Mouse (Mus musculus) E14TG2a.4 (cell line): ENCODE data around the gene Setdb1.
"Not testable (repeated sequence)": the region's sequence is repeated elsewhere in the genome, so short reads cannot be mapped to it uniquely, and the experiment has no call there.

Source experiments
- H3K27me3 ChIP-seq: 2 replicates; pipeline ENCODE4 v1.6.1; 2014; ENCODE audit warnings: low read length, control low read depth; ENCODE audit not compliant: insufficient read depth
- H3K36me3 ChIP-seq: 2 replicates; pipeline ENCODE4 v1.6.1; 2014; ENCODE audit warnings: low read length, control low read depth; ENCODE audit not compliant: insufficient read depth
- H3K4me1 ChIP-seq: replicated peaks from 2 replicates; pipeline ENCODE4 v1.6.1; 2014; ENCODE audit warnings: low read depth, low read length, control low read depth
- H3K4me3 ChIP-seq: replicated peaks from 2 replicates; pipeline ENCODE4 v1.5.1; 2014; ENCODE audit warnings: mild to moderate bottlenecking, low read length
- H3K9me3 ChIP-seq: 2 replicates; pipeline ENCODE4 v1.6.1; 2014; ENCODE audit warnings: low read length, control low read depth
- CTCF ChIP-seq: conservative IDR thresholded peaks from 2 replicates; pipeline ENCODE4 v1.5.1; 2014; ENCODE audit warnings: low read length
- NANOG ChIP-seq: IDR thresholded peaks from 2 replicates; pipeline ENCODE4 v1.6.1; 2014; ENCODE audit warnings: borderline replicate concordance, low read length, mixed read lengths
- POU5F1 ChIP-seq: IDR thresholded peaks from 2 replicates; pipeline ENCODE4 v1.6.1; 2014; ENCODE audit warnings: low read length, borderline replicate concordance

Setdb1 gene

DNA sequence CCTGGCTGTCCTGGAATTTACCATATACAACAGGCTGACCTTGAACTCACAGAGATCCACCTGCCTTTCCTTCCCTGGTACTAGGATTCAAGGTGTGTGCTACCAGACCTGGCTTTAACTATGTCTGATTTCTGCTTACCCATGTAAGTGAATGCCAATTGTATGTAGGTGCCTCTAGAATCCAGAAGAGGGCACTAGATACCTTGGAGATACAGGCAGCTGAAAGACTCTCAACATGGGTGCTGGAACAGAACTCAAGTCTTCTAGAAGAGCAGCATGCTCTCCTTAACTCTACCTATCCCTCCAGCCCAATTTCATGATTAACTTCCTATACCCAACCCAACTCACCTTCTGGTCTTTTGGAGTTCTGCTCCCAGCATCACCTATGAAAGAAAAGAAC is 7.5 kb downstream of the Setdb1 start:
- Histone ChIP-seq H3K9me3 (no peaks in the 10 kb centered on the region), H3K36me3 (peaks cover 90% of the 10 kb centered on the region), H3K4me1 (peaks cover 40% of the 10 kb centered on the region), H3K27me3 (no peaks in the 10 kb centered on the region), H3K4me3 (no peak overlapping the region)
- TF ChIP-seq POU5F1, result no peak
- peak; percentile 52 for TF ChIP-seq CTCF

- peaks cover 46% of the 10 kb centered on the region for H3K4me1 ChIP-seq
- H3K9me3 ChIP-seq, H3K4me3 ChIP-seq, H3K27me3 ChIP-seq: not testable (repeated sequence)
- peaks cover 89% of the 10 kb centered on the region for H3K36me3 ChIP-seq
- peak; percentile 7; the same call in 1 of the 2 replicates for TF ChIP-seq CTCF
Measured at GRCm38 (mm10) chr3:95348343-95348742, 8.7 kb downstream of the Setdb1 start.

DNA sequence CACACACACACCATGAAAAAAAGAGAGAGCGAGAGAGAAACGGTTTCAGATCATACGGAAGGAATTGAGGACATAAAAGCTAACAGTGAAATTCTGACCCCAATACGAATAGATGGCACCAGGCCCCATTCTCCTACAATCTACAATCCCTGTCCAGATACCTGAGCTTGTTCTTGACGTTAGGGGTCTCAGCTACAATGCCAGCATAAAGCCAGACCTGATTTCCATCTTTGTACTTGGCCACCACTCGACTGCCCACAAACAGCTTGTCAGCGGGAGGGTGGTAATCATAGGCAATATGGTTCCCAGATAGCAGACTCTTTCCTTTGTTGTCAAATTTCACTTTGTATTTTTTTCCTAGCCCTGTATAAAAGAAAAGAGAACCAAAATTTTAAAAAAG is 10.5 kb downstream of the Setdb1 start:
- peaks cover 90% of the 10 kb centered on the region for H3K36me3 ChIP-seq
- no peak for TF ChIP-seq NANOG
- no peak for TF ChIP-seq CTCF
- TF ChIP-seq POU5F1, result no peak
- no peak overlapping the region for H3K4me3 ChIP-seq
- peaks cover 58% of the 10 kb centered on the region for H3K4me1 ChIP-seq
- H3K9me3 ChIP-seq, result no peaks in the 10 kb centered on the region
- no peaks in the 10 kb centered on the region for H3K27me3 ChIP-seq

GRCm38 (mm10) chr3:95343356-95344000 is 13.5 kb downstream of the Setdb1 start:
- H3K36me3 ChIP-seq, result peaks cover 92% of the 10 kb centered on the region
- not testable (repeated sequence) for H3K4me3 ChIP-seq, H3K9me3 ChIP-seq, H3K27me3 ChIP-seq
- H3K4me1 ChIP-seq, result peaks cover 88% of the 10 kb centered on the region

DNA sequence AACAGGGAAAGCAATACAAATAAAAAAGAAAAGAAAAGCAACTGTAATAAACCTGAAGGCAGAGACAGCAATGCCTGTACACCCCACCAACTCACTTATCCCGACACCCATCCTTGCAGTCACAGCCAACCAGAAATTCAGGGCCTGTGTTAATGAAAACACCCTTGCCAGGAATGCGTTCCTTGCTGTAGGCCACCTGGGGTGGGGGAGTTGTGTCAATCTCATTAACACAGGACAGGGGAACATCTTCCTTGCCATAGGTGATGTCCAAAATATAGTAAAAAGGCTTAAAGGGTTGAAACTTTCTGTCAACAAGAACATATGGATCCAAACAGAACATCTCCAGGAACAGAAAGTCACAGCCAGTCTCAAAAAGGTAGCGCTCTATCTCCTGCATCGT is 18.8 kb downstream of the Setdb1 start:
- Histone ChIP-seq H3K36me3 (peaks cover 100% of the 10 kb centered on the region), H3K4me1 (peaks cover 67% of the 10 kb centered on the region), H3K9me3 (no peaks in the 10 kb centered on the region), H3K27me3 (no peaks in the 10 kb centered on the region), H3K4me3 (no peak overlapping the region)
- no peak for TF ChIP-seq POU5F1
- no peak for TF ChIP-seq NANOG

DNA sequence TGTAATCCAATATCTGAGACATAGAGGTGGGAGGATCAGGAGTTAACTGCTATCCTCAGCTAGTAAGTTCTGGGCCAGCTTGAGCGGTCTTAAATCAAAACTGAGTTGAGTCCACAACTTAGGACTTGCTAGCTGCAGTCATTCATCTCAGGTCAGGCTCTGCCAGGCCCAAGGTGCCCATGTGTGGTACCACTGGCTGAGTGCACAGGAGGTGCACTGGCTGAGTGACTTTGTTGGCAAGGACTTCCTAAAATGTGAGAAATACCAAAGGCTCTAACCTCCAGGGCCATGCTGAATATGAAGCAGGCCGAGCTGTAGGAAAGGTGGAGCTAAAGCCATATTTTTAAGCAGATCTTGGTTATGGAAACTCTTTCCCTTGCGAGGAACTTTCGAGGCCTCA is 19.7 kb downstream of the Setdb1 start:
- H3K4me1 ChIP-seq, result peaks cover 57% of the 10 kb centered on the region
- TF ChIP-seq POU5F1, result no peak
- no peak for TF ChIP-seq CTCF
- TF ChIP-seq NANOG, result no peak
- H3K36me3 ChIP-seq, result peaks cover 100% of the 10 kb centered on the region
- H3K9me3 ChIP-seq, result no peaks in the 10 kb centered on the region
- H3K27me3 ChIP-seq, result no peaks in the 10 kb centered on the region
- H3K4me3 ChIP-seq, result no peak overlapping the region

DNA sequence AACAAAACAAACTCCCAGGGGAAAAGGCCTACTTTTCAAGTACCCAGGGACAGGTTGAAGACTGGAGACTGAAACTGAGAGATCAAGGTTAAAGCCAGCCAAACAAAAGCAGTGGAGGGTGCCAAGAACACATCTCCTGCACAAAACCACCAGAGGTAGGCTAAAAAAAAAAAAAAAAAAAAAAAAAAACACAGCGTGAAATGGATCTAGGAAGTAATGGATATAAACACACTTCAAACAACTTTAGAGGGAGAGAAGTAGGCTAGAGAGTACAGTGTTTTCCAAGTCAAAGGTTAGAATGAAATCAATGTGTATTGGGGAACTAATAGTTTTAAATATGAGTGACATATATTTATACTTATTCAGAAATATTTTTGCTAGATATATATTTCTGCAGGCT is 25.5 kb downstream of the Setdb1 start:
- Histone ChIP-seq H3K4me1 (peaks cover 2% of the 10 kb centered on the region; the same call in 1 of the 2 replicates), H3K27me3 (no peaks in the 10 kb centered on the region), H3K9me3 (no peaks in the 10 kb centered on the region), H3K36me3 (peaks cover 99% of the 10 kb centered on the region), H3K4me3 (no peak overlapping the region)
- TF ChIP-seq NANOG (no peak), CTCF (no peak), POU5F1 (no peak)

DNA sequence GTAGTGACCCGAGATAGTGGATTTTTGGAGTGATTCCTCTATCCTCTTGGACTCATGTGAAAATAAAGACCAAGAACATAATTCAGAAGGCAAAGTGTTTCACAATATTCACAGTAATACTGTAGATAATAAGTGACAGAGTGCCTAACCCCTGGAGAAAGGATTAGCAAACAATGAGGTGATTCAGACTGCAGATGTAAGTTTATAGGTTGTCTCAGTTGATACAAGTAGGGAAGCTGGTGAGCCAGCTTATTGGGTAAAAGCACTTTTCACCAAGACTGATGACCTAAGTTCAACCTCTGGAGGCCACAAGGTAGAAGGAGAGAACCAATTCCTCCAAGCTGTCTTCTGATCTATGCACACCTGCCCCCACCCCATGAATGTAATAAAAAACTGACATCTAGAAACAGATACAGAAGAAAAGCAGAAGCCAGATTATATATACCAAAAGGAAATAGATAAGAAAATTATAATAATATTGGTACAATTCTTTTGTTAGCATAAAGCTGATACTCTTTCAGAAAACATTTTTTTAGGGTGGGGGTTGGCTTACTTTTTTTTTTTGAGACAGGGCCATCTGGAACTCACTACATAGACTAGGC is 28.1 kb downstream of the Setdb1 start:
- Histone ChIP-seq H3K36me3 (peaks cover 99% of the 10 kb centered on the region), H3K4me3 (no peak overlapping the region), H3K4me1 (no peaks in the 10 kb centered on the region), H3K9me3 (no peaks in the 10 kb centered on the region), H3K27me3 (no peaks in the 10 kb centered on the region)
- TF ChIP-seq POU5F1, result no peak
- TF ChIP-seq NANOG, result no peak
- TF ChIP-seq CTCF, result no peak

GRCm38 (mm10) chr3:95324454-95325144 is 32.4 kb downstream of the Setdb1 start:
- no peaks in the 10 kb centered on the region for H3K27me3 ChIP-seq
- H3K4me3 ChIP-seq, result no peak overlapping the region
- H3K36me3 ChIP-seq, result peaks cover 100% of the 10 kb centered on the region
- H3K9me3 ChIP-seq, result no peaks in the 10 kb centered on the region
- H3K4me1 ChIP-seq, result peaks cover 33% of the 10 kb centered on the region
- TF ChIP-seq CTCF (peak; percentile 32), NANOG (no peak)
